Mouse (Mus musculus) embryonic facial prominence, embryonic 10.5 days (tissue): Measurements from ENCODE around the gene Trim54. TPM values are rescaled to one million over a fixed set of nuclear protein-coding genes. Genes with fewer than 3 reads are reported as not detected.
A peak's percentile ranks its signal among the peaks of the same experiment; 100 is the strongest.

Source experiments
- DNase-seq: peaks from one replicate; pipeline ENCODE4 v3.0.0-alpha.2; 2017; ENCODE audit warnings: low spot score
- H3K27ac ChIP-seq: fragments of 300-500 bp; sonication (generic); replicated peaks from 2 replicates; pipeline ENCODE4 v1.5.1; 2016; ENCODE audit warnings: mild to moderate bottlenecking
- H3K27me3 ChIP-seq: fragments of 300-500 bp; sonication (generic); replicated peaks from 2 replicates; pipeline ENCODE4 v1.6.1; 2016; ENCODE audit warnings: low read depth, mild to moderate bottlenecking; ENCODE audit not compliant: poor library complexity, severe bottlenecking
- H3K36me3 ChIP-seq: fragments of 300-500 bp; sonication (generic); replicated peaks from 2 replicates; pipeline ENCODE4 v1.6.1; 2016; ENCODE audit warnings: mild to moderate bottlenecking, moderate library complexity
- H3K4me1 ChIP-seq: fragments of 300-500 bp; sonication (generic); 2 replicates; pipeline ENCODE4 v1.6.1; 2016
- H3K4me3 ChIP-seq: fragments of 300-500 bp; sonication (generic); 2 replicates; pipeline ENCODE4 v1.5.1; 2016; ENCODE audit warnings: mild to moderate bottlenecking, moderate library complexity
- H3K9me3 ChIP-seq: fragments of 300-500 bp; sonication (generic); 2 replicates; pipeline ENCODE4 v1.6.1; 2016; ENCODE audit warnings: mild to moderate bottlenecking
- WGBS: fragments of 180-500 bp; shearing (Covaris S2); methylation state at CpG from one replicate; pipeline ENCODE4 v1.1.7; 2016; 5-methylcytosine and 5-hydroxymethylcytosine counted together
- polyA plus RNA-seq: library from polyadenylated mRNA; unstranded; fragments of >200 nt; fragmentation: Nextera tagmentation; extraction: Ambion mirVana; gene quantifications from 2 replicates; pipeline ENCODE4 v1.2.1, GENCODE M21; 2016

Gene Trim54
- polyA plus RNA-seq, 1 experiment from 2014 or later, result not detected

DNA sequence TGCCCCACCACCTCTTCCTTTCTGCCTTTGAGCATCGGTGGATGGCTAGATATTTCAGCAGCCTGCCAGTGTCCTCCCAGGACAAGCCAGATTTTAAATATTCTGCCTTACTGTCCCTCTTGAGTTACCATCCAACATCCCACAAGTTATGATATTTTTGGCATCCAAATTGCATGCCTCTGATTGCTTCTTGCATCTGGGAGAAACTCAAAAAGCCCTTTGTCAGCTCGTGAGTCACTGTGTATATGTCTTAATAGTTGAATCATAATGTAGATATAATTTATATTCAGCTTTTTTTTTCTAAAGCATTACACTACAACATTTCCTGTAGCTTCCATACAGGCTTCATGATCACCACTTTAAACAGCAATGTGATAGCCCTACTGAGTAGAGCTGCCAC, 29.4 kb upstream of the Trim54 start:
- peaks cover 86% of the 10 kb centered on the region for H3K27me3 ChIP-seq
- H3K27ac ChIP-seq, result no peak overlapping the region
- 88% methylated on average over 2 of the region's 2 CpGs for WGBS
- no peaks in the 10 kb centered on the region for H3K36me3 ChIP-seq
- no peak for DNase-seq
- peaks cover 19% of the 10 kb centered on the region for H3K4me1 ChIP-seq
- H3K4me3 ChIP-seq, result no peak overlapping the region
- H3K9me3 ChIP-seq, result no peaks in the 10 kb centered on the region

DNA sequence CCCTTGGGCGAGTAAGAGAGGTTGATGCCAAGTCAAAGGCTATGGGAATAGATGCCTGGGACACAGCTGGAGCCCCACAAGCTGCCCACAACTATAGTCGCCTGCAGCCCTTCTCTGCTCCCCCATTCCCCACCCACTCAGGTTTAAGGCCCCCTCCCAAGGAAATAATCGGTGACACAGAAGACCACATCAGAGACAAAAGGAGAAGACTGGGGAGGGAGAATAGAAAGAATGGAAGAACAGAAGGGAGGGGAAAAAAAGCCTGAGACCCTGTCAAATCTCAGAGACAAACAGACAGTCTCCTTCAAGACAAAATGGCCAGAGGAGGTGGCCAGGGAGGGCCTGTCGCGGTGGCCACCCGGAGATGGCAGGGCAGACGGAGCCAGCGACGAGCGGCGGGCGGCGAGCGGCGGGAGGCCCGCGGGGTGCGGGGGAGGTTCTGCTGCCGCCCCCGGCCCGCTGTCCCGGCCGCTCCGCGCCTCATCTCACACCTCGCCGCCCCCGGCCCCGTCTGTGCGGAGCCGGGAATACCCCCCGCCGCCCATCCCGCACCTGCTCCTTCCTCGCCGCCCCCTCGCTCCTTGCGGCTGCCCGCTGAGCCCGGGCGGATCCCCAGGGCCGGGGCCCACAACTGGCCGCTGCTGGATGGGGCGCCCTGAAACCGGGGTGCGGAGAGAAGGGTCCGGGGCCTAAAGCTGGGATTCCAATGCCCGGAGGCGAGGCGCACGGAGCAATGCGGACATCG, 24.1 kb upstream of the Trim54 start:
- H3K27me3 ChIP-seq, result peaks cover 100% of the 10 kb centered on the region
- no peak overlapping the region; the same call in 1 of the 2 replicates for H3K27ac ChIP-seq
- no peaks in the 10 kb centered on the region for H3K36me3 ChIP-seq
- peaks cover 33% of the 10 kb centered on the region for H3K4me1 ChIP-seq
- peak overlapping the region; percentile 50 for H3K4me3 ChIP-seq
- H3K9me3 ChIP-seq, result no peaks in the 10 kb centered on the region
- WGBS, result 2% methylated on average over 53 of the region's 53 CpGs
- DNase-seq, result peak; percentile 25

DNA sequence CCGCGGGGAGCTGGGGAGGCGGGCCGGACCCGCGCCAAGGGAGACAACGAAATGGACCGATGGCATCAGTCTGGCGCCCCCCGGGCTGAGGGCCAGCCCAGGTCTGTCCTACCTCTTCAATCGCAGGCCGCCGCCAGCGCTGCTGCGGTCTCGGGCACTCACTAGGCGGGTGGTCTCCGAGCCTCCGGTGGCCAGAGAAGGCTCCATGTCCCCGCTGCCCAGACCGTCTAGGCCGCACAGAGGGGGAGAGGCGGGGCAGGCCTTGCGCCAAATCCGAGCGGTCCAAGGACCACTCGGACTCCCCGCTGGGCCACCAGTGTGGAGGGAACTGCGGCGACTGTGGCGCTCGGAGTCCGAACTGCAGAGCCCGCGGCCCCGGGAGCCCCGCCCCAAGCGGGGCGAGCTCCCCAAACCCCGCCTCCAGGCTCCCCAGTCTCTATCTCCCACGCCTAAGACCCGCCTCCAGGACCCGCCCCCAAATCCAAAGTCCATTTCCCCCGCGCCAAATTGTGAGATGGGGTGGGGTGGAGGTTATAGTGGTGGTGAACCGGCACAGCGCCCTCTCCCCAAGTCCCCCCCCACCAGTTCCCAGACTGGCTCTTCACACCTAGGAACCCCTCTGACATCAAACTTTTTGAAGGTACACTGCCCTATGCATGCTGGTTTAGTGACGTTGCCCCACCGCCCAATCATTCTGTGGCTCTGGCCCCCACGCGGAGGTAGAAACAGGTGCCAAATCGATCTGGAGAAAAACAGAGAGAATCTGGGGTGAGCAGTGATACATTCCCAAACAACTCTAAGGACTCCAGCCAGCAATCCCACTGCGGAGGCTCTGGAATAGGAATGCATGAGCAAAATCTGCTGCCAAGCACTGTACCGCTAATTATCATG, 23.1 kb upstream of the Trim54 start:
- H3K27ac ChIP-seq, result no peak overlapping the region; the same call in 1 of the 2 replicates
- under 1% methylated on average over 54 of the region's 54 CpGs for WGBS

DNA sequence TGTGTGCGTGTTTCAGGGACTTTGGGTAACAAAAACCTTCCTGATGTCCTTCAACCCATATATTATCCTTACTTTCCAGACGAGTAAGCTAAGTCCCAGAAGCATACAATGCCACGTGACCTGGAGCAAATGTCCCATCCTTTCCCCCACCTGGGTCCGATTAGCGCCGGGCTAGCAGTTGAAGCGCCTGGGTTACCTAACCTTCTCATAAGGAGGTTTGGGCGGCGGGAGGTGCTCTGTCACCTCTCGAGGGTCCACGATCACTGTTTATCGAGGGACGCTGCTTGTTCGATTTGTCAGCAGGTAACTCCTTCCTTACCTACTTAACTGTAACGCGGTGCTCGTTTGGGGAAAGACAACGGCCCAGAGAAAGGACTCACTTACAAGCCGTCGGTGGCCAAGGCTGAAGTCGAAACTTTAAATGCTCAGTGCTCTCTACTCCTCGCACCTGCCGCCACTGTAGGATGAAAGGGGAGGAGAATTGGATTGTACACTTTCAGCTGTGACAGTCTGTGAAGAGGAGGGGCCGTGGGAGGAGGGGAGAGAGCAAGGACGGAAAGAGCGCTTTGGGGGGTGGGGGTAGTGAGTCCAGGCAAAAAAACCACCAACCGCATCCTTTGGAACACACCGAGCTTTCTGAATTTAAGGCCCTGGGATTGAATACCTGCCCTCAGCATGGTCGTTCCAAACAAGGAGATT, 22.3 kb upstream of the Trim54 start:
- WGBS, result 2% methylated on average over 29 of the region's 29 CpGs
- DNase-seq, result peak; percentile 68
- Histone ChIP-seq H3K4me1 (peaks cover 33% of the 10 kb centered on the region), H3K9me3 (no peaks in the 10 kb centered on the region), H3K27ac (no peak overlapping the region), H3K27me3 (peaks cover 100% of the 10 kb centered on the region), H3K36me3 (no peaks in the 10 kb centered on the region), H3K4me3 (peak overlapping the region; percentile 50)

More for the DNA sequence above, 23.1 kb upstream of the Trim54 start:
- Histone ChIP-seq H3K36me3 (no peaks in the 10 kb centered on the region), H3K27me3 (peaks cover 100% of the 10 kb centered on the region), H3K4me1 (peaks cover 33% of the 10 kb centered on the region), H3K4me3 (peak overlapping the region; percentile 50), H3K9me3 (no peaks in the 10 kb centered on the region)
- DNase-seq, result peak; percentile 60

DNA sequence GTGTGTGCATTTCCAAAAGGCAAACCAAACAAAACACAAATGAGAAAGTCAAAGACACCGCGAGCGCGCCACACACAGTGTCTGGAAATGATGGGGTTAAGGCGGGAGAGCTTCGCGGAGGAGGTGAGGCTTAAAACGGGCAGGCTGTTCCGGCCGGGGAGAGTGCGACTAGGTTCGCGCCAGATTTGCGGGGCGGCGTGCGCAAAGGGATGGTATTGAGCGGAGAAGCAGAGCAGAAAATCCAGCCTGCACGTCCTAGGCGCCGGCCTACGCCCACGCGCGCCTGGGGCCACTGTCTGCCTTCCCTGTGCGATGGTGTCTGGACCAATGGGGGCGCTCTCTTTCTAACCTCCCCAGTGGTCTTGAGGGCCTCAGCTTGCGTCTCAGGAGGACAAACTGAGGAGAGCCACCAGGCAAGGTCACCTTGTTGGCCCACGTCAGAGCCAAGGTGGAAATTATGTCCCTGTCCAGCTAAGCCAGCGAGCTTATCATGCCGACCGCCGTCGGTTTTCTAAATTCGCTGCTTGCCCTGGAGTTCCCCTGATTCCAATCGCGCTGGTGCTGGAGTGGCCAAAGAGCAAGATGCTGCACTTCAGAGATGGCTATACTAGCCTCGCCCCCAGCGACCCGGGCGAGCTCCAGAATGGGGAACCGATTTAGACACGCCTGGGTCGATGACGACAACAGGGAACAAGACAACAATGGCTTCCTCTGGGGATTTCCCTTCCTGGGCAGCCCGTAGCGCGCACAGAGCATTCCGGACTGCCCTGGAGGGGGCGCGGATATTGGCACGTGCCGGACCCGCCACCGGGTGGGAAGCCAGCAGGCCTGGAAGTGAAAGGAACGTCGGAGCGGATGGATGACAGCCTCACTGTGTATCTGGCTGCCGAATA, 21.5 kb upstream of the Trim54 start:
- peaks cover 33% of the 10 kb centered on the region for H3K4me1 ChIP-seq
- no peak overlapping the region for H3K27ac ChIP-seq
- WGBS, result under 1% methylated on average over 59 of the region's 59 CpGs
- peak overlapping the region; percentile 50 for H3K4me3 ChIP-seq
- peaks cover 100% of the 10 kb centered on the region for H3K27me3 ChIP-seq
- H3K9me3 ChIP-seq, result no peaks in the 10 kb centered on the region
- H3K36me3 ChIP-seq, result no peaks in the 10 kb centered on the region
- peak; percentile 56 for DNase-seq

DNA sequence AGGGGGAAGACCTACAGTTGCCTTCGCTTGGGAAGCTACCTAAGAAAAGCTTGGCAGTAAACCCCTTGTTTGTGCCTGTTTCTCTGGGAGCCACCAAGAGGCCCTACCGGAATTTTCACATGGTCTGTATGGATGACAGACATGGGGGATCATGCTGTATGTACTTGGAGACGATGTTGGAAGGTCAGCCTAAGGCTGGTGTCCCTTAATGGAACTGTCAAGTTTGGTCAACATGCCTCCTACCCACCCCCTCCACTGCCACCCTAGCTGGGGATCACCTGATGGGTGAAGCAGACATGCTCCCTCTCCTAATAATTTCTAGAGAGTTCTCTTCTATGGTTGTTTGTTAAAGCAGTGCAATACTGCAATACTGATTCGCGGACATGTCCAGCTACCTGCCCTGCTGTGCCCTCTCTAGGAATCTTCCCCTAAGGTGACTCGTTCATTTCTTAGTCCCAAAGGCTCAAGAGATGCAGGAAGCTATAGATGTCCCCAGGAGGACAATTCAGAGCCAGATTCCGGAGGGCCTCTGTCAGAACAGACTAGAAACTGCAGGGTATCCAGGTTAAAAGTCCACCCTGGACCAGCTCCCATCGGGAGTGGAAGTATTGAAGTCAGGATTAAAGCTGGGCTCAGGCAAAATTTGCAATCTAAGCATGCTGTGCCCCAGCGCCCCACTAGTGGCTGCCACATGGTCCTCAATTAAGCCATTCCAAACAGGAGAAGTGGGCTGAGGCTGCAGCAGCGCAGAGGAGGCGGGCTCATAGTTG, 20.6 kb upstream of the Trim54 start:
- H3K36me3 ChIP-seq, result no peaks in the 10 kb centered on the region
- peaks cover 33% of the 10 kb centered on the region for H3K4me1 ChIP-seq
- H3K9me3 ChIP-seq, result no peaks in the 10 kb centered on the region
- 28% methylated on average over 11 of the region's 11 CpGs for WGBS
- H3K27ac ChIP-seq, result no peak overlapping the region
- no peak for DNase-seq
- peaks cover 92% of the 10 kb centered on the region for H3K27me3 ChIP-seq
- H3K4me3 ChIP-seq, result peak overlapping the region; percentile 50; the same call in 1 of the 2 replicates

DNA sequence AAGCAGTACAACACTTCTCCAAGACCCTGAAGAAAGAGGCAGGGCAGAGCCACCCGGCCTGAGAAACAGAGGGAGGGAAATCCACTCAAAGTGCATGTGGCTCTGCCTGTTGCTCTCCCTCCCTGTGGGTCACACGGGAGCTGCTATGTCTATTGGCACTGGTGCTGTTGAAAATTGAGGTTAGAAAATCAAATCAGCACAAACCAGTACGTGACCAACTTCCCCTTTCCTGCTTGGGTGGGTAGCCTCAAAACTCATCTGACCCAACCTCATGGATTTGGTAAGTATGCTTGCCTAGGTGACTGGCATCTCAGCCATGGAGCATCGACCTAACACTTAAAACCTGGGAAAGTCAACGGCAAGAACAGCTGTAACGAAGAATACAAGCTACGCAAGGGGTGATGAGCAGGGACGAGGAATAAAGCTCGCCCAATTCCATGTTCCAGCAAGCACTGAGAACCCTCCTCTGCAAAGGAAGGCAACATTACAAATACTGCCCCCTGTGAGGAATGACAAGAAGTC, 10.6 kb upstream of the Trim54 start, which contains the start of gene Dnajc5g:
Dnajc5g (plus strand) TSS at position 472 of the 522 bp plus-strand sequence.
- no peaks in the 10 kb centered on the region for H3K36me3 ChIP-seq
- WGBS, result 84% methylated on average over 9 of the region's 9 CpGs
- no peak within 1 kb of the TSS for H3K27ac ChIP-seq
- no peak for DNase-seq
- no peaks in the 10 kb centered on the region for H3K4me1 ChIP-seq
- H3K9me3 ChIP-seq, result no peaks in the 10 kb centered on the region
- no peaks in the 10 kb centered on the region for H3K27me3 ChIP-seq
- no peak within 1 kb of the TSS for H3K4me3 ChIP-seq

DNA sequence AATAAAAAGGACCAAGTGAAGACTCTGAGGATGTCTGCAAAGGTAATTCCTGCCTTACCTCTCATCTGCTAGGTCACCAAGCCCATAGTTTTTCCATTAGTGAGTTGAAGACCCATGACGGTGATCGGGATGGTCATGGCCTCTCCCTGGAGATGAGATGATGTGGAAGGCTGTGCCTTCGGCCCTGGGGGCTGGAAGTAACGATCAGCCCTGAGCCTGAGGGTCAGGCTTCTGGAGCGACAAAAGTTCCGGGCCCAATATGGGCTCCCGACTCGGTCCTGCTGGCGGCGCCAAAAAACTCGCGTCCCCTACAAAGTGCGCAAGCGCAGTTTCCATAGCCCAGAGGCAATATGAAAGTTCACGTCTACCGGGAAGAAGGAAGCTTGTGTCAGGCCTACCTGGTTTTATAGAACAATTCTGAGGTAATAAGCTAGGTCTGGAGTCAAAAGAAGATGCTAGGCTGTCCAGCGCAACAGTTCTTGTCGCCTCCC, 8.5 kb upstream of the Trim54 start, which contains the start of gene Slc30a3:
Slc30a3 (minus strand) TSS at position 238 of the 491 bp plus-strand sequence.
- no peaks in the 10 kb centered on the region for H3K36me3 ChIP-seq
- no peak within 1 kb of the TSS for H3K4me3 ChIP-seq
- no peaks in the 10 kb centered on the region for H3K4me1 ChIP-seq
- H3K27ac ChIP-seq, result no peak within 1 kb of the TSS
- 95% methylated on average over 18 of the region's 18 CpGs for WGBS
- no peaks in the 10 kb centered on the region for H3K9me3 ChIP-seq
- DNase-seq, result no peak
- no peaks in the 10 kb centered on the region for H3K27me3 ChIP-seq

DNA sequence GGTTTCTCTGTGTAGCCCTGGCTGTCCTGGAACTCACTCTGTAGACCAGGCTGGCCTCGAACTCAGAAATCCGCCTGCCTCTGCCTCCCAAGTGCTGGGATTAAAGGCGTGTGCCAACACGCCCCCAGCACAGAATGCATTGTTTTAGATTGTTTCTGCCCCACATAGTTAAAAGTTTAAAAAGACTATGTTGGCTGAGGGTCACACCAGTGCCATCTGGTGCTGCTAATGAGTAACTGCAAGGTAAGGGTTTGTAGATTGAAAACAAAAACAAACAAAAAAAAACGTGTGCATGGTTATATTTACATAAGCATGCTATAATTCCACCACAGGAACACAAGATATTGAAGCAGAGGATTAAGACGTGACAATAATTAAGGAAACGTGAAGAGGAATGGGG, 5.7 kb upstream of the Trim54 start:
- no peak for DNase-seq
- H3K4me1 ChIP-seq, result no peaks in the 10 kb centered on the region
- H3K27ac ChIP-seq, result no peak overlapping the region
- no peak overlapping the region for H3K4me3 ChIP-seq
- H3K36me3 ChIP-seq, result no peaks in the 10 kb centered on the region
- H3K27me3 ChIP-seq, result no peaks in the 10 kb centered on the region
- 35% methylated on average over 7 of the region's 7 CpGs for WGBS
- no peaks in the 10 kb centered on the region for H3K9me3 ChIP-seq

DNA sequence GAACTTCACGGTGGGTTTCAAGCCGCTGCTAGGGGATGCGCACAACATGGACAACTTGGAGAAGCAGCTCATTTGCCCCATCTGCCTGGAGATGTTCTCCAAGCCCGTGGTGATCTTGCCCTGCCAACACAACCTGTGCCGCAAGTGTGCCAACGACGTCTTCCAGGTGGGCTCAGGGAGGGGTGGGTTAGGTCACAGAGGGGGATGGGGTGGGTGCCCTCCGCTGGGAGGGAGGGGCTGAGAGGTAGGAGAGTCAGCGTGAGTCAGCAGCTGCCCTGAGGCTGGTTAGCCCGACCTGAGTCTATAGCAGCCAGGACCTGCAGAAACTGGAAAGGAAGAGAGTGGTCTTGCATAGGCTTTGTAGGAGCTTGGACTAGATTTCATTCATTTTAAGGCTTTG, 400 bp downstream of the Trim54 start:
- WGBS, result 28% methylated on average over 10 of the region's 10 CpGs
- no peak for DNase-seq
- H3K27ac ChIP-seq, result no peak overlapping the region
- no peak overlapping the region for H3K4me3 ChIP-seq
- no peaks in the 10 kb centered on the region for H3K36me3 ChIP-seq
- no peaks in the 10 kb centered on the region for H3K9me3 ChIP-seq
- peaks cover 6% of the 10 kb centered on the region; the same call in 1 of the 2 replicates for H3K4me1 ChIP-seq
- peaks cover 10% of the 10 kb centered on the region for H3K27me3 ChIP-seq

DNA sequence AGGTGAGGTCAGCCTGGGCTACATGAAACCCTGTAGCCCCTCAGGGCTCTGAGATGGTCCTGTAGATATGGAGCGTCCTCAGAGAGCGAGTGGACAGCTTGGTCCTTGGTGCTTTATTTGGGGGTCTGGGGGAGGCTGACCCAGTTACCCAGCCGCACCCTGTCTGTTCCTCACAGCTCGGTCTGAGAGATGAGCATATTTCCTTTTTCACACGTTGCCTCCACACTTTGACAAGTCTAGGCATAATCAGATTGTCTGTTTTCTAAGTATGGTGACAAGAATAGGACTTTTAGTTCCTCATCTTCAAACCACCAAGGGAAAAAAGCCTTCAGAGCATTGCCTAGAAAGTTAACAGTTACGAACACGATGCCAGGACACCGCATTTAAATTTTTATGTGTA, 4.6 kb downstream of the Trim54 start:
- H3K9me3 ChIP-seq, result no peaks in the 10 kb centered on the region
- H3K27me3 ChIP-seq, result peaks cover 10% of the 10 kb centered on the region
- peaks cover 10% of the 10 kb centered on the region for H3K4me1 ChIP-seq
- 85% methylated on average over 8 of the region's 8 CpGs for WGBS
- H3K36me3 ChIP-seq, result no peaks in the 10 kb centered on the region
- DNase-seq, result no peak
- no peak overlapping the region for H3K4me3 ChIP-seq
- H3K27ac ChIP-seq, result no peak overlapping the region
